Mouse (Mus musculus) embryonic stem cell, embryonic (primary cell): ENCODE measurements around the gene Lims1.

Experiments
- CTCF ChIA-PET, 4 experiments: fragments of 300-600 bp in 2 of 4; fragments of 350-600 bp in 2 of 4; sonication (Branson Sonifier 250); formaldehyde crosslinking; loops; one replicate each; lab custom pipeline; 2022; ENCODE audit warnings: inconsistent platforms in 2 of 4; lab: Charles Lee
- POLR2A ChIA-PET, 4 experiments: fragments of 300-600 bp in 2 of 4; fragments of 350-600 bp in 2 of 4; sonication (Branson Sonifier 250); formaldehyde crosslinking; loops; one replicate each; lab custom pipeline; 2022; ENCODE audit warnings: antibody characterized with exemption in 4 of 4, inconsistent platforms in 1 of 4; lab: Charles Lee

Lims1 gene

DNA sequence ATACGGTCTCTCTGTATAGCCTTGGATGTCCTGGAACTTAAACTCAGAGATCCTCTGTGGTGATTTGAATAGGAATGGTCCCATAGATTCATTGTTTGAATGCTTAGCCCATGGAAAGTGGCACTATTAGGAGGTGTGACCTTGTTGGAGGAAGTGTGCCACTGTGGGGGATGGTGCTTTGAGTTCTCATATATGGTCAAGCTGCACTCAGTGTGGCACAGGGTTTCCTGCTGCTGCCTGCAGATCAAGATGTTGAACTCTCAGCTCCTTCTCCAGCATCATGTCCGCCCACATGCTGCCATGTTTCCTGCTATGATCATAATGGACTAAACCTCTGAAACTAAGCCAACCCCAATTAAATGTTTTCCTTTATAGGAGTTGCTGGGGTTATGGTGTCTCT lies 104.7 kb downstream of the Lims1 start:
- ChIA-PET CTCF (interaction anchor here in 2 of 4 experiments (0.6 to 0.8 kb wide), 2 partner anchors 207 to 232 kb away, joined by 3 to 4 read pairs; no protein-coding TSS in a partner anchor), POLR2A (interaction anchor here in 1 of 4 experiments (0.7 kb wide), 1 partner anchor 19 kb away, joined by 3 read pairs; the partner anchor contains the start of gene Ranbp2)

- POLR2A ChIA-PET: interaction anchor here in 1 of 4 experiments (0.9 kb wide), 1 partner anchor 123 kb away, joined by 3 read pairs; the partner anchor contains the start of gene Lims1
- CTCF ChIA-PET: no interaction called here
Measured at GRCm38 (mm10) chr10:58445850-58446249, 122.6 kb downstream of the Lims1 start.

- ChIA-PET POLR2A (interaction anchor here in 3 of 4 experiments (0.5 to 1.4 kb wide), 20 partner anchors 11 to 124 kb away, joined by 3 to 16 read pairs (median 3); partner anchors contain the start of gene Lims1 (in 1 of the 3)), CTCF (no interaction called here)
Measured at GRCm38 (mm10) chr10:58446384-58447279, 123.4 kb downstream of the Lims1 start, which contains the start of gene Ranbp2. Gene Ranbp2, plus strand, starts transcription at chr10:58446920.

DNA sequence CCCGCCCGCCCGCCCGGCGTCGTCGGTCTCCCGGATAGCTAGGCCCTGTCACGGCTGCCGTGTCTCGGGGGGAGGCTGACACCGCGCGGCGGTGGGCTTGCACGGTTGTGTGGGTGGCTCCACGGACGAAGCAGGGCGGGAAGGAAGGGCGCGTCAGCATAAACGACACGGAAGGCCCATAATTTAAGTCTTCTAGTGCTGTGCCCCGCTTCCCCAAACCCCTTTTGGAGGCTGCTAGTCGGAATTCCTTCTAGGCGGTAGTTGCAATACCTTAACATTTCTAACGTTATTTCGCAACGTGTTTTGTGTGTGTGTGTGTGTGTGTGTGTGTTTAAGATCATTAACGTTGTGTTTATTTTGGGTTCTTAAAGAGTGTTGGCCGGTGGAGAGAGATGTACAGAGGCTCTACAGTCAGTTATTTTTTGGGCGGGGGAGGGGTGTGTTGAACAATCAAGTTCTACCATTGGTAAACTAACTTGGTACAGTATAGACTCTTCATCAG lies 124.1 kb downstream of the Lims1 start:
- POLR2A ChIA-PET: interaction anchor here in 3 of 4 experiments (0.5 to 1.4 kb wide), 19 partner anchors 10 to 124 kb away, joined by 3 to 16 read pairs (median 3); partner anchors contain the start of gene Lims1 (in 1 of the 3)
- CTCF ChIA-PET: no interaction called here

- CTCF ChIA-PET: no interaction called here
- POLR2A ChIA-PET: interaction anchor here in 1 of 4 experiments (0.7 to 1.1 kb wide), 2 partner anchors 12 to 18 kb away, joined by 3 read pairs; no protein-coding TSS in a partner anchor
Measured at GRCm38 (mm10) chr10:58451575-58451974, 128.3 kb downstream of the Lims1 start.

DNA sequence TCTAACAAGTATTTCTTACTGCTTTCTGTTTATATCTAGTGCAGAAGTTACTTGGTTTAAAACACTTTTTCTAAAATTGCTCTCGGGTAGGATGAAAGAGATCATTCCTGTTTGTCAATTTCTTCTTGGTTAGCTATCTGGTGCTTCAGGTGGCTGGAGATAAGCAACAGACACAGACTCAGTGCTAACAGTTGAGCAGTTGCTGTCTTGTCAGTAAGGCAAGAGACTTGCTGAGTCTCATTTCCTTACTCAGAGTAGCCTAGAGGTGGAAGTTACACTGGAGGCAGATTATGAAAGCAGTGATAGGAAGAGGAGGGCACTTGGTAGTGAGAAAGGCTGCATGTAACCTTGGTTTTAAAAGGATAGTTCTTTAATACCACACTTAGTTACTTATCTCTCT lies 128.9 kb downstream of the Lims1 start:
- ChIA-PET POLR2A (interaction anchor here in 2 of 4 experiments (0.7 to 1.4 kb wide), 4 partner anchors 9 to 25 kb away, joined by 3 read pairs; no protein-coding TSS in a partner anchor), CTCF (no interaction called here)

GRCm38 (mm10) chr10:58459896-58460295 lies 136.6 kb downstream of the Lims1 start:
- POLR2A ChIA-PET: interaction anchor here in 3 of 4 experiments (0.5 to 1.6 kb wide), 5 partner anchors 10 to 144 kb away, joined by 3 to 10 read pairs (median 4); partner anchors contain the start of gene Ranbp2 (in 1 of the 3)
- CTCF ChIA-PET: no interaction called here
